ENCODE assay signal across 10 mouse cellular contexts in the genomic region with DNA sequence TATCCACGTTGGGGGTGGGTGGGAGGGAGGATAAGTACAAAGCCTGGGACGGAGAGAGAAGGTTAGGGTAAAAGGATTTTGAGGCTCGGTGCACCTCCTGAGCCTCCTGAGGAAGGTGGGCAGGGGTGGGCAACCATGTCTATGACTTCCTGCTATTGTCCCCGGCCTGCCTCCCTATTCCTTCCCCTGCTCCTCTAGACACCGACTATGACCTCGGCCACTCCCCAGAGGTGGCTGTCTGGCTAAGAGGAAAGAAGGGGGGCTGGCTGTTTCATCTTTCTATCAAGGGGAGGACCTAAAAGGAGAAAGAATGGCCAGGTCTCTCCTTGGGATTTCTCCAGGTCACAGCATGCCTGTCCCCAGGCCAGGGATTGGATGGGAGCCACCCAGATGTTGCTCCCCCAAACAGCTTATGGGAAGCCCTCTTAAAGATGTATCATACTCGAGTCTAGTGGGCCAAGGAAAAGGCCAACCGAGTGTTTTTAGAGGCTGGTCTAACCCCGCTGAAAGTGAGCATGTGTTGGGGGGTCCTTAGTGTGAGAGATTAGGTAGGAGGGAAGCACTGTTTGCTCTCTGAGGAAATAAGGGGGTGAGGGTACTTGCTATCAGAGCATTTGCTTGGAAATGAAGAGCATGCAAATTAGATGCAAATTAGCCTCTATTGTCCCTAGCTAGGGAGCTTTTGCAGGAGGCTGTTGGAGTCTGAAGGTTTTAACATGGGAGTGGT. TPM values are rescaled to one million over a fixed set of nuclear protein-coding genes. Genes with fewer than 3 reads are reported as not detected.
DNase-seq lines count a peak whose midpoint lies in the region; ATAC-seq and TF ChIP-seq lines count a peak whose summit lies in the region.
"Had no signal": no experiment of that assay in that cellular context is flagged by ENCODE, and none has a peak within 500 bp of the region (broad histone marks: within the 10 kb centered on the region; RNA-seq: fewer than 3 reads in every experiment).

No protein-coding gene starts in this region.

- no peak for TF ChIP-seq POLR2A in lung, adult 2 months (IDR thresholded peaks at IDR 0.05; ENCODE audit: borderline replicate concordance, extremely low read depth, low read depth, low read length)

- H3K36me3 ChIP-seq in forebrain, embryonic 11.5 days (ENCODE audit: control insufficient read depth, insufficient read depth, low read length), result no peaks in the 10 kb centered on the region
- H3K36me3 ChIP-seq in intestine, embryonic 16.5 days (ENCODE audit: control insufficient read depth, insufficient read depth, low read length), result no peaks in the 10 kb centered on the region
- peaks cover 22% of the 10 kb centered on the region for H3K36me3 ChIP-seq in neural tube, embryonic 15.5 days

- H3K4me3 ChIP-seq in lung, adult 2 months (replicated peaks; ENCODE audit: extremely low read depth, low read depth, low read length), result peak overlapping the region; percentile 16
- peak overlapping the region; percentile 73 for H3K4me3 ChIP-seq in forebrain, embryonic 11.5 days (ENCODE audit: low read depth, low read length)
- peak overlapping the region; percentile 64 for H3K4me3 ChIP-seq in intestine, embryonic 16.5 days (ENCODE audit: low read length)
- peak overlapping the region; percentile 69 for H3K4me3 ChIP-seq in neural tube, embryonic 15.5 days (replicated peaks)

- intact Hi-C loops in left cerebral cortex, postnatal 14 days (cut with DNase I), result loop anchor here (5.0 kb wide), 1 partner anchor 56 kb away; a partner anchor contains a TSS

- peak overlapping the region; percentile 84 for H3K9ac ChIP-seq in forebrain, embryonic 11.5 days (ENCODE audit: low read length)
- H3K9ac ChIP-seq in intestine, embryonic 16.5 days (ENCODE audit: low read depth, low read length), result peak overlapping the region; percentile 66
- H3K9ac ChIP-seq in neural tube, embryonic 15.5 days (replicated peaks), result peak overlapping the region; percentile 59

- H3K27ac ChIP-seq in forebrain, embryonic 11.5 days (ENCODE audit: low read depth, low read length), result 0 out of 2 replicates have a peak overlapping the region, but pooled peaks have one; percentile 8
- H3K27ac ChIP-seq in intestine, embryonic 16.5 days (ENCODE audit: low read length), result no peak overlapping the region
- H3K27ac ChIP-seq in neural tube, embryonic 15.5 days (replicated peaks), result peak overlapping the region; percentile 74

- DNase-seq in lung, adult 2 months, result no peak
- no peak for DNase-seq in lung, postnatal 14 days
- no peak for DNase-seq in forebrain, embryonic 11.5 days (ENCODE audit: low spot score)
- DNase-seq in ovary, postnatal 10 days (ENCODE audit: low spot score), result no peak
- no peak for DNase-seq in left cerebral cortex, postnatal 14 days (ENCODE audit: low spot score in 2 of 2)
- DNase-seq in right cerebral cortex, adult 18-20 months, result no peak
- DNase-seq: adrenal gland, postnatal 25 days; kidney, adult 8-10 months had no signal

- peaks cover 13% of the 10 kb centered on the region; the same call in 1 of the 2 replicates for H3K4me1 ChIP-seq in lung, adult 2 months (ENCODE audit: control insufficient read depth, insufficient read depth, low read length)
- peaks cover 10% of the 10 kb centered on the region for H3K4me1 ChIP-seq in forebrain, embryonic 11.5 days (replicated peaks; ENCODE audit: control insufficient read depth, insufficient read depth, low read length)
- H3K4me1 ChIP-seq in intestine, embryonic 16.5 days (ENCODE audit: control insufficient read depth, insufficient read depth, low read length), result peaks cover 28% of the 10 kb centered on the region
- peaks cover 42% of the 10 kb centered on the region for H3K4me1 ChIP-seq in neural tube, embryonic 15.5 days

- H3K4me2 ChIP-seq in forebrain, embryonic 11.5 days (ENCODE audit: low read depth, low read length, severe bottlenecking), result peak overlapping the region; percentile 89
- peak overlapping the region; percentile 90 for H3K4me2 ChIP-seq in intestine, embryonic 16.5 days (ENCODE audit: low read depth, low read length)
- H3K4me2 ChIP-seq in neural tube, embryonic 15.5 days, result peak overlapping the region; percentile 69

- 21% methylated on average over 9 of the region's 9 CpGs for WGBS in lung, adult 2 months
- 7% methylated on average over 9 of the region's 9 CpGs for WGBS in forebrain, embryonic 11.5 days
- WGBS in intestine, embryonic 16.5 days, result 16% methylated on average over 9 of the region's 9 CpGs
- 3% methylated on average over 9 of the region's 9 CpGs for WGBS in neural tube, embryonic 15.5 days

- H3K9me3 ChIP-seq in forebrain, embryonic 11.5 days (ENCODE audit: control insufficient read depth, low read length), result no peaks in the 10 kb centered on the region
- no peaks in the 10 kb centered on the region for H3K9me3 ChIP-seq in intestine, embryonic 16.5 days (ENCODE audit: control insufficient read depth, low read length)
- no peaks in the 10 kb centered on the region for H3K9me3 ChIP-seq in neural tube, embryonic 15.5 days (replicated peaks)

- peaks cover 7% of the 10 kb centered on the region; the same call in 1 of the 2 replicates for H3K27me3 ChIP-seq in forebrain, embryonic 11.5 days (ENCODE audit: control insufficient read depth, insufficient read depth, low read length)
- H3K27me3 ChIP-seq in intestine, embryonic 16.5 days (replicated peaks; ENCODE audit: control insufficient read depth, insufficient read depth, low read length), result no peaks in the 10 kb centered on the region
- no peaks in the 10 kb centered on the region for H3K27me3 ChIP-seq in neural tube, embryonic 15.5 days (replicated peaks)

- ATAC-seq in forebrain, embryonic 11.5 days (replicated peaks; ENCODE audit: low FRiP score), result 0 out of 2 replicates have a peak, but pooled peaks have one; percentile 22
- ATAC-seq in intestine, embryonic 16.5 days, result no peak
- ATAC-seq in neural tube, embryonic 15.5 days (ENCODE audit: low FRiP score), result 0 out of 2 replicates have a peak, but pooled peaks have one; percentile 1

- no peak for TF ChIP-seq CTCF in lung, adult 2 months (IDR thresholded peaks at IDR 0.05; ENCODE audit: insufficient read depth, low read length)

RNA-seq across cellular contexts. Expression of a gene that starts 1.5 kb away (rescaled TPM):
- polyA plus RNA-seq in lung, adult 2 months (2012; rRNA removed), result 10.7 and 11.8 TPM in 2 replicates
- polyA plus RNA-seq in forebrain, embryonic 11.5 days (2014; fragmentation: Nextera tagmentation; extraction: Ambion mirVana), result 17.6 and 19.9 TPM in 2 replicates
- polyA plus RNA-seq in intestine, embryonic 16.5 days (2015; fragmentation: Nextera tagmentation; extraction: Ambion mirVana), result 1.1 and 2.3 TPM in 2 replicates
- 17.7 and 24.4 TPM in 2 replicates for polyA plus RNA-seq in neural tube, embryonic 15.5 days (2015; fragmentation: Nextera tagmentation; extraction: Ambion mirVana)
- total RNA-seq in left cerebral cortex, postnatal 14 days (2021), result 10 to 100 TPM; 40.3 to 40.5 TPM

RNA-seq across cellular contexts. Expression of a gene that starts 19.6 kb away (rescaled TPM):
- polyA plus RNA-seq in lung, adult 2 months (2012; rRNA removed), result 24.6 and 26.4 TPM in 2 replicates
- polyA plus RNA-seq in forebrain, embryonic 11.5 days (2014; fragmentation: Nextera tagmentation; extraction: Ambion mirVana), result 1.3 and 1.9 TPM in 2 replicates
- polyA plus RNA-seq in intestine, embryonic 16.5 days (2015; fragmentation: Nextera tagmentation; extraction: Ambion mirVana), result 4.9 and 5.3 TPM in 2 replicates
- 3.0 and 5.6 TPM in 2 replicates for polyA plus RNA-seq in neural tube, embryonic 15.5 days (2015; fragmentation: Nextera tagmentation; extraction: Ambion mirVana)
- total RNA-seq in left cerebral cortex, postnatal 14 days (2021), result 1 to 10 TPM; 1.8 to 3.1 TPM

RNA-seq across cellular contexts. Expression of a gene that starts 27.9 kb away (rescaled TPM):
- polyA plus RNA-seq in lung, adult 2 months (2012; rRNA removed), result 4.5 and 7.8 TPM in 2 replicates
- polyA plus RNA-seq in forebrain, embryonic 11.5 days (2014; fragmentation: Nextera tagmentation; extraction: Ambion mirVana), result 11.7 and 12.4 TPM in 2 replicates
- 9.8 and 11.0 TPM in 2 replicates for polyA plus RNA-seq in intestine, embryonic 16.5 days (2015; fragmentation: Nextera tagmentation; extraction: Ambion mirVana)
- polyA plus RNA-seq in neural tube, embryonic 15.5 days (2015; fragmentation: Nextera tagmentation; extraction: Ambion mirVana), result 38.1 and 46.0 TPM in 2 replicates
- total RNA-seq in left cerebral cortex, postnatal 14 days (2021), result 10 to 100 TPM; 19.2 to 20.7 TPM

RNA-seq across cellular contexts. Expression of a gene that starts 28.0 kb away (rescaled TPM):
- 30.1 and 43.7 TPM in 2 replicates for polyA plus RNA-seq in lung, adult 2 months (2012; rRNA removed)
- 77.4 and 88.0 TPM in 2 replicates for polyA plus RNA-seq in forebrain, embryonic 11.5 days (2014; fragmentation: Nextera tagmentation; extraction: Ambion mirVana)
- 56.9 and 62.2 TPM in 2 replicates for polyA plus RNA-seq in intestine, embryonic 16.5 days (2015; fragmentation: Nextera tagmentation; extraction: Ambion mirVana)
- polyA plus RNA-seq in neural tube, embryonic 15.5 days (2015; fragmentation: Nextera tagmentation; extraction: Ambion mirVana), result 86.7 and 88.4 TPM in 2 replicates
- 10 to 100 TPM; 38.8 to 42.8 TPM for total RNA-seq in left cerebral cortex, postnatal 14 days (2021)

RNA-seq across cellular contexts. Expression of a gene that starts 37.5 kb away (rescaled TPM):
- polyA plus RNA-seq in lung, adult 2 months (2012; rRNA removed), result 1.5 and 3.5 TPM in 2 replicates
- 0.37 and 0.75 TPM in 2 replicates for polyA plus RNA-seq in forebrain, embryonic 11.5 days (2014; fragmentation: Nextera tagmentation; extraction: Ambion mirVana)
- polyA plus RNA-seq in intestine, embryonic 16.5 days (2015; fragmentation: Nextera tagmentation; extraction: Ambion mirVana), result 1.1 and 1.2 TPM in 2 replicates
- 1.3 and 1.5 TPM in 2 replicates for polyA plus RNA-seq in neural tube, embryonic 15.5 days (2015; fragmentation: Nextera tagmentation; extraction: Ambion mirVana)
- total RNA-seq in left cerebral cortex, postnatal 14 days (2021), result under 1 TPM; 0.29 to 0.32 TPM

Comparison
In these comparisons a context has a peak if more than half of its experiments do, and no peak if none do; other contexts are left out.
1. H3K4me3 ChIP-seq: peak in every context shown above with its lines; median percentile 73 in forebrain, embryonic 11.5 days; 69 in neural tube, embryonic 15.5 days; 64 in intestine, embryonic 16.5 days; 16 in lung, adult 2 months.